Mouse (Mus musculus) frontal cortex, adult 2 months (tissue): ENCODE results near the gene Hltf. TPM values are rescaled to one million over a fixed set of nuclear protein-coding genes. Genes with fewer than 3 reads are reported as not detected.
"Not testable (repeated sequence)": the region's sequence is repeated elsewhere in the genome, so short reads cannot be mapped to it uniquely, and the experiment has no call there.

Experiments
- DNase-seq, 2 experiments: peaks; one replicate each; pipeline ENCODE4 v3.0.0; 2022; ENCODE audit warnings: low spot score in 1 of 2; ENCODE audit errors: extremely low spot score in 1 of 2
- polyA plus RNA-seq: library from polyadenylated mRNA; depleted of rRNA; stranded (reverse); fragments of >200 nt; gene quantifications from 2 replicates; pipeline ENCODE4 v1.2.3, GENCODE M21; 2012; rRNA removed

Hltf gene
- 17.7 and 19.2 TPM in 2 replicates for polyA plus RNA-seq

GRCm38 (mm10) chr3:20057306-20058196 lies at the start of gene Hltf:
Hltf (plus strand) TSS chr3:20057811.
- peak; percentile 91 to 96 for DNase-seq

GRCm38 (mm10) chr3:20010464-20010863 lies 47.1 kb upstream of the Hltf start:
- no peak for DNase-seq

GRCm38 (mm10) chr3:20010905-20011304 lies 46.7 kb upstream of the Hltf start:
- not testable (repeated sequence) for DNase-seq

- DNase-seq: no peak
These were observed 43.2 kb upstream of the Hltf start for GRCm38 (mm10) chr3:20014454-20014853.

DNA sequence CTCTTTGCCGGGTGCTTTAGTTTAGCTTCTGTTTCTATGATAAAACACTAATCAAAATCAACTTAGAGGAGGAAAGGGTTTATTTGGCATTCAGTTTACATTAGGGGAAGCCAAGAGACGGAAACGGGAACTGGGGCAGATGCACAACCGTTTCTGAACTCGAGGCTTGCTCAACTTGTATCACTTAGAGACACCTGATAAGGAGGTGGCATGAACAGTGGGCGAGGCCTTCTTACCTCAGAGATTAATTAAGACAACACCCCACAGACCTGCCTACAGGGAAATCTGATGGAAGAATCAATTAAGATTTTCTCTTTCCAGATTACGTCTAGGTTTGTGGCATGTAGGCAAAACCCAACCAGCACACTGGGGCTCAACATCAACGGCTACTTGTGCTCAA lies 39.5 kb upstream of the Hltf start:
- DNase-seq: no peak

- DNase-seq: no peak
These were observed 33.8 kb upstream of the Hltf start for GRCm38 (mm10) chr3:20023832-20024231.

GRCm38 (mm10) chr3:20026481-20026880 lies 31.1 kb upstream of the Hltf start:
- no peak for DNase-seq

DNA sequence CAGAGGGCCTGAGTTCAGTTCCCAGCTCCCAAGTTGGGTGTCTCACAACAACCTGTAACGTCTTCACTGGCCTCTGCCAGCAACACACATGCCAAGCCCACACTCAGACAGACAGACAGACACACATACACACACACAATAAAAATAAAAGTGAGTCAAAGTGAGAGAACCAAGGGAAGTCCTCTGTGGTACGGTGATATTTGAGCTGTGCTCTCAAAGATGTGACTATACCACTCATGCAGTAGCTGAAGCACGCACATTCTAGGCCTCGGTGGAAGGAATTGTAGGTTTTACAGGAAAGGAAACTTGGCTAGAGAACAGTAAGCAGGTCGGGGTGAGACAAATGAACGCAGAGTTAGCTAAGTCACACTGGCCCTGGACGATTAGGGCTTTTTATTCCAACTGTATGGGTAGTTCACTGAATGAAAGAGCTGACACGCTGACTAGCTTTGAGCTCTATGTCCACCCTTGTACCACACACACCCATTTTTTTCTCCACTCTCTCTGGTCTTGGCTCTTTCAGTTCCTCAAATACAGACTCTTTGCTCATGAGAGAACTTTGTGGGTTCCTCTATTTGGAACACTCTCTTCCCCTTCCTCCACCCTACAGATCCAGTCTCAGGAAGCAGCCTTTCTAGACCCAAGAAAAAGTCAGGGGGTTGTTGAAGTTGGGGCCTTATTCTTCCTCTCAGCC lies 30.5 kb upstream of the Hltf start:
- DNase-seq: no peak

DNA sequence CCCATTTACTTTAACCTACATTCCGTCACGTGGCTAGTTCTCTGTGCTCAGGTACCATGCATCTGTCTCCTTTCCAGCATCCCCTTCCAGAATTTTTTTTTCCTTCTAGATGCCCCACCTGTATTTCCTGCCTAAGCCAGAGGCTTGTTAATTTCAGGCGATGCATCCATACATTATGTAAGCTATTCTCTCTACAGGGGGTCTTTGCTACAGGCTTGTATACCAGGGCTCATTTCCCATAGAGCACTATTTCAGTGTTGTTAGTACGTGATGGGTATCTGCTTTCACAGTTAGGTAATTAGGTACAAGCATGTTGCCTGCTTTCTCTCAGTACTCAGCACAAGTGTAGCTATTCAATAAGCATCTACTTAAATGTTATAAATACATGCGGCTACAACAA lies 29.8 kb upstream of the Hltf start:
- DNase-seq: no peak

DNA sequence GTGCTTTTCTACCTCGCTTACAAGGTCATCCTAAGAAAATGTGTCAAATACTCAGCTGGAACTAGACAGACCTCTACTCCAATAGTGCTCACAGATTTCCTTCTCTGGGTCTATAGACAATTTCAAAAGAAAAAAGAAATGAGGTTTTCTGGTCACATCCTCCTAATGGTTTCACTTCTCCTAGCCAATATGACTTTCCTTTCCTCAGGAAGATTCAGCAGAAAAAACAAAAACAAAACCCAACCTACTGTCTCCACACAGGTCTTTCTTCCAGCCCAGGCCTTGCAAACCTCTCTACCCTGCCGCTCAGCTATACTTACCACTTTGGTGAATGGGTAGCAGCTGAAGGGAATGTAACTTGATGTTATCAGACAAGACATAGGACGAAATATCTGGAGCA lies 29.0 kb upstream of the Hltf start:
- no peak for DNase-seq

DNA sequence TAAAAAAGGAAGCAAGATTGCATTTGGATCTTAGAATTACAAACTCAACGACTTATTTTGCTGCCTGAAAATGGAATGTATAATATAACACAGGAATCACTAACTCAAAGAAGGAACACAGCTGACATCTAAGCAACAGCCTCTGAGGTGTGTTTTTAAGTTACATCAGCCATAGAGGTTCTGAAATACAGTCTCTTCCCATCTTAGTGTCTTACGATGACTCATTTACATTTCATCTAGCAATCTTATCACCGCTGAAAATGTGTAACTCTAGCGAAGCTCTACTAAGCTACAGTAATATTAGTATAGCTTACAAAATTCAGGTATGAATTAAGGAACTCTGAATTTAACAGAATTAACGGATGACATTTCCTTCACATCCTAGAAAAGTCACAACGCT lies 26.8 kb upstream of the Hltf start:
- no peak for DNase-seq

DNA sequence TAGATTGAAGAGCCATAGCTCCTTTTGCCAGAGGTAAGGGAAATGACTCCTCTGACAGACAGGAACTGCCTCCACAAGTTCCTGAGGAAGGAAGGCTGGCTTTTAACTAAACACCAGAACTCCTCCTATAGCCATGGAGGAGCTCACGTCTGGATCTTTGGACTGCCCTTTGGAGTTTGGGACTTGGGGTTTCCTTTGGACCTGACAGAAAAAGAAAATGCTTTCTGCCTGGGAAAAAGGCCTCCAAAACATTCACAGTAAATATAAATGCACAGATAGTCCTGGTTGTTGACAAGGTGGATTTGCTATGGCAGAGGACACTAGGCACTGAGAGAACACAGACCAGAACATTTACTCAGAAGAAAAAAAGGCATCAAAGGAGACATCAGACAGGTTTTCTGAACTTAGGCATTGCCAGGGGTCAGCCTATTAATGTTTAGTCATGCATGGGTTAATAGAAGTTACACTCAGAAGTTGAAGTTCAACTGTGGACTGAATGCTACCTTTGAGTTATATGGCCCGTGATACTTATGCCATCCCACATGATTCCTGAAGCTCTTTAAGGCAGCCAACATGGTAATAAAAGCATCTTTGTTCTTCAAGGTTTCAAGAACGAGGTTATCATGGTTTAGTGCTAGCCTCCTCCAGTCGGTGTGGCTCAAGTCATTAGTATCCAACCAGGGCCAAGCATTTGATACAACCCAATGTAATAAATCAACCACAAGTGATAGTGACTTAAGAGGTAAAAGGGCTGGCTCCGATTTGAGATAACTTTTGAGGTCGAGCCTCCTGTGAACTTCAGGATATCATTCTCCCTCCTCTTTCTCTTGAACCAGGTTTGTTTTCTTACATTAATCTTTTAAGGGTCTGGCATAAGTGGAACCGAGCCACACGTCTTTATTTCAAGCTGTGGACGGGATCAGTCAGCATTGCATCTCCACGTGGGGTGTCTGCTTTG lies 23.6 kb upstream of the Hltf start:
- DNase-seq: no peak

GRCm38 (mm10) chr3:20034719-20035404 lies 22.7 kb upstream of the Hltf start, which contains the start of gene Hps3:
Hps3 (minus strand) TSS chr3:20035315.
- DNase-seq: peak; percentile 63 to 88

- no peak for DNase-seq
These were observed 21.5 kb upstream of the Hltf start for GRCm38 (mm10) chr3:20036069-20036468.

DNA sequence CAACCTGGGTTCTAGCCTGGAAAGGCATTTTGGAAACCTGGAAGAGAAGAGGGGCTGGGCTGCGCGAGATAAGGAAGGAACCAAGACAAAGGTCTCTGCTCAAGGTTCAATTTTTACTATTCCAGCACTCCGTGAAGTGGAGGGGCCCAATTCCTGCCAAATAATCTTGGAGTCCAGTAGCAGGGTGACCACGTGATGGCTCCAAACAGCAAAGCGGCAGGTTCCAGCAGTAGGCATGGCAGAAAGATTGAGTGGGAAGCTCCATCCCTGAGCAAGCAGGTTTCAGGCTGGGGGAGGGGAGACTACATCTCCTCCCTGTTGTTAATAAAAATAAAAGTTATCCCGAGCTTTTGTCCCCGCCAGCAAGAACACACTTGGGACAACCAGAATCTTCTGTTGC lies 16.1 kb upstream of the Hltf start:
- DNase-seq: not testable (repeated sequence)

GRCm38 (mm10) chr3:20044736-20045135 lies 12.9 kb upstream of the Hltf start:
- not testable (repeated sequence) for DNase-seq

DNA sequence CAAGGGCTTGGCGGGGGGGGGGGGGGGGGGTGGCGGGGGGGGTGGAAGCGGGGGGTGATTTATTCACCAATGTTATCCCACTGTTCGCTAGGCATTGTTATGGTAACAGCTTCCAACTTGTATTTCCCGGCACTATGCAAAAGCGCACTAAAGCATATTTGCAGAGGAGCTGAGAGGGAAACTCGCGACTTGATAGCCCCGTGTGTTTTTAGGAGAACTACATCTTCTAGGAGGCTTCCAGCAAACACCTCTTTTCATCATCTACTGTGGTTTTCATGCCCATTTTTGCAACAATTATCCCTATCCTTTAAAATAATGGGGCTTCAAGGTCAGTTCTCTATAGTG lies 558 bp downstream of the Hltf start:
- DNase-seq: peak in 1 of 2 experiments; percentile 23

GRCm38 (mm10) chr3:20076145-20077053 lies 18.8 kb downstream of the Hltf start:
- DNase-seq: peak in 1 of 2 experiments; percentile 14

DNA sequence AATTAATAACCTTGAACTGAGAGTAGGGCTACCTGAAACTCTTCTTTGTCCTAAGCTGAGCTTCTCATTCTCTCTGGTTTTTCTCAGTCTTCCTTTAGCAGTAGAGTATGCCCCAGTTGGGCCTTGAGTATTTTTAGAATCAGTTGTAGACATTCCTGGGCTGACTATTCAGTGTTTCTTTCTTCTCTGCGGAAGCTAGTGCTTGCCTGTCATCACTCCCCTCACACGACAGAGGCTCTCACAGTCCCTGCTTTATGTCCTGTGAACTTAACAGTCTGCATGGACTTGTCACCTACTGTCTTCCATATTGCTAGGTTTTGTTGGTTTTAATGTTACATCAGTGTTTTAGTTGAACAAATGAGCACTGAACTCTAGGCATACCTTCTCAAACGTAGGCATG lies 24.6 kb downstream of the Hltf start:
- DNase-seq: no peak
